Mouse (Mus musculus) v-Abl transformed pro-B cells (cell line): Measurements from ENCODE around the gene Plscr1.

Experiments used
- in situ Hi-C, 2 experiments: fragments of 400-800 bp; cut with MboI; formaldehyde crosslinking; loops; one replicate each; pipeline ENCODE4 v1.15.1; 2025; ENCODE audit not compliant: unreplicated experiment in 2 of 2

The Plscr1 gene

DNA sequence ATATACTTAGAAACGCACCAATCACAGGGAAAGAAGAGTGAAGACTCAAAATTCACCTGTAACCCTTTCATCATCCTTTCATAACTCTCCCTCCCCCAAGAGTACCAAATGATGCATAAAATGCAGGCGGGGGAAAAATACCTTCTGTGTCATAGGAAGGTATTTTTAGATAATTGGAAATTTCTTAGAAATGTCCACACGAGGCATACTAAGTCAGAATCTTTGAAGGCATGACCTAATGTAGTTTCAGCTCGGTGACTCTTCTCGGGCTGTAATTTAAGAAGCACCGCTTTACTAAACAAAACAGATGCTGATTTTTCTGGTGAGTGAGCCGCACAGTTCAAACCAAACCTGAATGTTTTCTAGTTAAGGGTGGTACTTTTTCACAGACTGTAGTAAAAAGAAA lies at the start of gene Plscr1:
Gene Plscr1, plus strand, starts transcription at position 304 of the 406 bp plus-strand sequence.
- in situ Hi-C loops, result no loop called here

DNA sequence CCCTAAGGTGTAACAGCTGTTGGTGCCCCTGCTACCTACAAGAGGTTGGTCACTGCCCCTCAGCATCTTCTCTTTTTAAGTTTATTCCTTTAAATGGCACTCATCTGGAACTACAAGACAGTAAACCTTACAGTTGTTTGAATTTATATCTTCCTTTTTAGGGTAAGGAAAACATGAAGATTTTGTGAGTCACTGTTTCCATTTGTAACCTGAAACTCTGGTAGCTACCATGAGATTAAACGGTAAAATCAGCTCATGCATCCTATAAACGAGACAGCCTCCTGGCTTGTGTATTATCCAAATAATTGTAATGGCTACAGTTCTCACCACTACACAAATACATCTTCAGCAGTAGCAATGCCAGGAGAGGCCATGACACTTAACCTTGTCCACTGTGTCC lies 45.2 kb upstream of the Plscr1 start:
- in situ Hi-C loops, result no loop called here

DNA sequence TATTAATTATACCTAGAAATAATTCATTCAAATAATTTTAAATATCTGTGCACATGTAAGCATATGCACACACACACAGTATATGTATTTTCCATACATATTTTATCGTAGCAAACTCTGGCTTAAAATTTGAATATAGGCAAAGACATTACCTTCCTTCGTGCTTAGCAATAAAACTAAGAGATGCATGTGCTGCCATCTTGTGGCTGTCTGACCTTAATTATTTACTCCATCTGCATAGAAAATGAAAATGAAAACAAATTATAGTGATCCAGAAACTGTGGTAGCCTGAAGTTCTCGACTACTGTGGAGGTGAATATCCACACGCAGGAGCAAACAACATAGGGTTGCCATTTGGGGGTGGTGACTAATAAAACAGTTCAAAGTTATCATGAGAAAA lies 42.2 kb upstream of the Plscr1 start:
- in situ Hi-C loops, result no loop called here

DNA sequence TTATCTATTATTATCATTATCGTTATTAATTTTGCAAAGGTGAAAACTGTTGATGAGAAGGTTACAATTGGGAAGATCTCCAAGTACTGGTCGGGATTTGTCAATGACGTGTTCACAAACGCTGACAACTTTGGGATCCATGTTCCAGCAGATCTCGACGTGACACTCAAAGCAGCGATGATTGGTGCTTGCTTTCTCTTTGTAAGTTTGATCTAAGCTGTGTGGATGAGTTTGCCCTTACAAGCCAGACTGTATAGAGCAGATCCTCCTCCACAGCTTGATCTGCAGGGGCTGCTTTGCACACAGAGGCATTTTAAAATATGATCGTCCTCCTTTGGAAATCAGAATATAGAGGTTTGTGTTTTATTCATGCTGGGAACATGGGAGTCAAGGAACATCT lies 41.8 kb upstream of the Plscr1 start:
- in situ Hi-C loops, result no loop called here

DNA sequence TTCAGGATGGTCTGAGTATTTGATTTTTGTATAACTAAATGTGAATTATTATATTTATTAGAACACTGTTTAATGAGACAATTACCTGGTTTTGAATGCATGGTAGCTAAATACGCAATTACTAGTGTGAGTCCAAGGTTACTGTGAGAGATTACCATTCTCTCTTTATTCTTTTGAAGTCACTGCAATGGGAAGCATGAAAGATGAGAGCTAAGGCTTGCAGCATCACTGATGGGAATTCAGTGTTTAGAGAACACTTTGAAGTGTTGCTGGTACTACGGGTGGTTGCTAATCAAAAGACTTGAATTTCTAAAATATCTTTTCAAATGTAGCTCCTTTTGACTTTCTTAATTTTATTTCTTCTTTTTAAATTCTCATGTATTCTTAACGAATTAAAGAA lies 39.7 kb upstream of the Plscr1 start:
- in situ Hi-C loops, result loop anchor here in 1 of 2 experiments (10.0 kb wide), 1 partner anchor 405 kb away; no protein-coding TSS in a partner anchor

DNA sequence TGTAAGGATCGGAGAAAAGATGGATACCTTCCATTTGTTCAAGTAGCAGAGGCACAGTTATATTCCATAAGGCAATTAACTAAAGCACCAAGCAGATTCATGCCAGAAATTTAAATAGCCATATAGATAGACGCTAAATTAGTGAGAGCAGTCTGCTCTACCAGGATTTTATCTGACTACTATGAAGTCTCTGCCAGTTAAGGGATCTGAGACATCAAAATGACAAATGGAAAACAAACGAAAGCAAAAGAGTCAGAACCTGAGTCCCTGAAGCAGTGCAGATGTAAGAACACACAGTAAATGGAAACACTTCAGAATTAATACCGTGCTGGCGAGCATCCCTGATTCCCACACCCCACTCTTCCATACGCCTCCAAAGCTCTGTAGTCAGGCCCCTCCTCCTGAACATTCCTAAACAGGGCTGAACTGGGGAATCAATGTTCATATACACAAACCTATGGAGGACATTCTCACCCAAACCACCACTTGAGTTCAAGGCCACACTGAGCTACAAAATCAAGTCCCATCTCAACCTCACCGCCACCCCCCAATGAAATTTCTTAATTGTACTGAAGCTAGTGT lies 39.1 kb upstream of the Plscr1 start:
- in situ Hi-C loops, result loop anchor here in 1 of 2 experiments (10.0 kb wide), 1 partner anchor 404 kb away; no protein-coding TSS in a partner anchor

DNA sequence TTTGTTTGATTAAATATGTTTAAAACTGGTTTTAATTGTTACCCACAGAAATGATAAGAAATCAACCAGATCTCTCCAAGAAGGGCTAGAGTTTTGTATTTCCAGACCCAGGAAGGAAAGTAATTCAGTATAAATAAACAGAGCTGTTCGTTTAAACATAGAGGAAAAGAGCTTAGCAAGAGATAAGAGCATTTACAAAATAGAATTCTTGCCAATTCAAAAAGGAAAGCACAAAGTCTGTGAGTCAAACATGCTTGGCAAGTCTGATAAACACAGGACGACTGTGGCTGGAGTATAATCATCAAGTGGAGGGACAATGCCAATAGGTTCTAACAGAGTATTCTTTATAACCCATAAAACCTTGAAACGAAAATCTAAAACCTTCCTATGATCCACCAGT lies 38.5 kb upstream of the Plscr1 start:
- in situ Hi-C loops, result loop anchor here in 1 of 2 experiments (10.0 kb wide), 1 partner anchor 404 kb away; no protein-coding TSS in a partner anchor

DNA sequence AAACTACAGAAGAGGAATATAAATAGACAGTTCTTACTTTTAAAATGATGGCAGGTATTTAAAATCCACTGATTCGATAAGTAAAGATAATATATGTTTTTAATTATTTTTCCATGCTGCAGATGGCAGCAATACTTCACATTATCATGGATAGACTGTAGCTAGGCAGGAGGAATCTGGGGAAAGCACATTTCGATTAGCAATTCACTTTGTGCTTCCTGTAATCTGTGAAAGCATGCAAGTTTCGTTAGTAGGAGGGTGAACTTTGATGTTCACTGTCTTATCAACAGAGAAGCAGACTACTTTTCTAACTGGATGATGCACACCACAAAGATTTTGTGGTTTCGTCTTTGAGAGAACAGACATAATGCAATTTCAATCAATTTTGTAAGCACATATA lies 32.1 kb upstream of the Plscr1 start:
- in situ Hi-C loops, result loop anchor here (5.0 to 10.0 kb wide), 3 partner anchors 395 to 655 kb away; no protein-coding TSS in a partner anchor

DNA sequence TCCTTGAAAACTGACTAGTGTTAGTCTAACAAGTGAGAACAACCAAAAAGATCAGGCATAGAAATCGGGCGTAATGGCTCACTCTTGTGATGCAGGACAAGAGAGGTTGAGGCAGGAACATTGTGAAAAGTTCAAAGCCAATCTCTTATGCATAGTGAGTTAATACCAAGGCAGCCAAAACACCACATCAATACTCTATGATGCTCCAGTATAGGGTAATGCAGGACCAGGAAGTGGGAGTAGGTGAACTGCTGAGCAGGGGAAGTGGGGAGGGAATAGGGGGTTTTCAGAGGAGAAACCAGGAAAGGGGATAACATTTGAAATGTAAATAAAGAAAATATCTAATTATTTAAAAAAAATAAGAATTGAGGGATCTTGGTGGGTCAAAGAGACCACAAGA lies 31.7 kb upstream of the Plscr1 start:
- in situ Hi-C loops, result loop anchor here (5.0 to 10.0 kb wide), 3 partner anchors 394 to 654 kb away; no protein-coding TSS in a partner anchor

DNA sequence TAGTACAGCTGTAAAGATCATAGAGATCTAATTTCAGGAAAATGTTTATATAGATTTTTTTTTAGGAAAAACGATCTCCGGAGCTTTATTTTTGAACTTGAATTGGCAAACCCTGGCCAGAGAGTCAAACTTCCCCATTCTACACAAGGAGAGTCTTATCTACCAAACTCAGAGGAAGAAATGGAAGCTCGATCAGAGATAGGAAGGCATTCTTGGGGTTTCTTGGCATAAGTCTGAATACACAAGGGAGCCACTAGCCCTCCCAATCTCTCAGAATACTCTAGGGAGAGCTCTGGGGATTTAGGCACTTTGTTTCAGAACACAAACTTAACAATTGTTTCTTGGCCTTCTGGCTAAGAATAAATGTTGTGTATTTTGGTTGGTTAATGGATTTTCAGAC lies 29.4 kb upstream of the Plscr1 start:
- in situ Hi-C loops, result no loop called here

DNA sequence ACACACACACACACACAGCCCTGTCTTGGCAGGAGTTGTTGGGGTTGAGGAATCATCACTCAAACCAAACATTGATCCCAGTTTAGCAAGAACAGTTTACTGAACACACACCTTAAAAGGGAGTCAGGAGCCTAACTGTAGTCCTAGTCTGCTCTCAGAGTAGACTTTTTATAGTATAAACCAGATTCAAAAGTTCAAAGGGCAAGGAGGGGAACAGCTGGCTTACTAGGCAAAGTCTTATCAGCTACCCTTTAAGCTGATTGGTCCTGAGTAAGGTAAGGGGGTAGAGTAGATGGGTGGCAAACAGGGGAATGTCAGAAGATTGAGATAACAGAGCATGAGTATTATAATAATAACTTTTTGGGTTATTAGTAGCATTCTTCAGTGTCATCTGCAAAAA lies 28.1 kb upstream of the Plscr1 start:
- in situ Hi-C loops, result no loop called here

DNA sequence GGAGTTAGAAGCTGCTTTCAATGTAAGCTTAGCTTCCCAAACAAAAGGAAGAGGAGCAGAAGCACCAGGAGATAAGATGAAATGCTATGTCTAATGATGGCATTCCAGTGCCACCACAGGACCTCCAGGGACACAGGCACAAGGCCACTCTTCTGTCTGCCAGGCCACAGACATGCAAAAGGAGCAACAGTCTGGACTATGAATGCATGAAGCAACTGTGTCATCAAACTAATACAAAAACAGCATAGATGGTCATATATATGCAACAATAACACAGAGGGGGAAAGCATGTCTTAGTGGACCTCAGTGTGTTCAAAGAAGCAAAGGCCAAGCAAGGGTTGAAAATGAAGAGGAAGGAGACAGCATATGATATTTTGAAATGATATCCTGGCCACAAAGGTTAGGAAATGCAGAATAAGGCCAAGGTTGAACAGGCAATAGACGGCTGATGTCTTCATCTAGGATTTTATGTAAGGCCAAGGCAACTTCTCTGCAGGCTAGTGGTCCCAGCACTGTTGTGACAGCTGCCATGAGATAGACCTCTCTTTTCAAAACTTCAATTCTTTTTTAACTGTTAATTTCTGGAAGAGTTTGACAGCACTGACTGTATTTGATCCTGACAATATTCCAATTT lies 24.8 kb upstream of the Plscr1 start:
- in situ Hi-C loops, result no loop called here

DNA sequence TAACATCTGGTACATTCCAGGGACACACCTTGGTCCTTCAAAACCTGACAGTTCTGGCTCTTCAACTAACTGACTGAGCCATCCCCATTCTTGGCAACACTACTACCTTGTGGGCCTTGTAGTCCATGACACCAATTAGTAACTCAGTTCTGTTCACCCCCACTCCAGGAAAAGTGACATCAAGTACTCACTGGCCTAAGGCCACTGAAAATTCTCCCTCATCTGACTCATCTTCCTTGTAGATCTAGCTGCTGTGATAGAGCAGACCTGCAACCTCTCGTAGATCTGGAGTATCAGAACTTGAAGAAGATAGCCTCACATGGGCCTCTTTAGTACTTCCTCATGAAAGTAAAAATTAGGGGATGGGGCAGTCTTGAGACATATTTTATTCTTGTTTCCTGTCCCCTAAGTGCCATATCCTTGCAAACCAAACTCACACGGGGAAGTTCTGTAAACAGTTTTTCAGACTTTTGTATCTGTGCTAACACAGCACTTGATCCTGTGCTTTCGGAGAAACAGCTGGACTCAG lies 23.4 kb upstream of the Plscr1 start:
- in situ Hi-C loops, result no loop called here

DNA sequence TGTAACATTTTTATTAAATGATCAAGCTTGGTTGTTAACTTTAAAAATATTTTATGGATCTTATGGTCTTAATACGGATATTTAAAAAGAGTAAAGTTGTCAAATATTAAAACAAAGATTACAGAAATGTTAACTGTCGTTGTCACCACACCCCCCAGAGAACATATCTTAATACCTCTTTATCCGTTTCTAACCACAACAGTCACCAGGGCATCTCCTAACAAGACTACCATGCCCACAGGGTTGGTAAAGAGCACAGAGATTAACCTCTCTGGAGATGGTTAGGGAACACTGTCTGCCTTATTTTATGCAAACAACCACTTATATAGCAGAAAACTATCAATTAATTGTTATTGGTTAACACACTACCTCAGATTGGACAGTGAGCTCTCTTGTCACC lies 22.8 kb upstream of the Plscr1 start:
- in situ Hi-C loops, result no loop called here

DNA sequence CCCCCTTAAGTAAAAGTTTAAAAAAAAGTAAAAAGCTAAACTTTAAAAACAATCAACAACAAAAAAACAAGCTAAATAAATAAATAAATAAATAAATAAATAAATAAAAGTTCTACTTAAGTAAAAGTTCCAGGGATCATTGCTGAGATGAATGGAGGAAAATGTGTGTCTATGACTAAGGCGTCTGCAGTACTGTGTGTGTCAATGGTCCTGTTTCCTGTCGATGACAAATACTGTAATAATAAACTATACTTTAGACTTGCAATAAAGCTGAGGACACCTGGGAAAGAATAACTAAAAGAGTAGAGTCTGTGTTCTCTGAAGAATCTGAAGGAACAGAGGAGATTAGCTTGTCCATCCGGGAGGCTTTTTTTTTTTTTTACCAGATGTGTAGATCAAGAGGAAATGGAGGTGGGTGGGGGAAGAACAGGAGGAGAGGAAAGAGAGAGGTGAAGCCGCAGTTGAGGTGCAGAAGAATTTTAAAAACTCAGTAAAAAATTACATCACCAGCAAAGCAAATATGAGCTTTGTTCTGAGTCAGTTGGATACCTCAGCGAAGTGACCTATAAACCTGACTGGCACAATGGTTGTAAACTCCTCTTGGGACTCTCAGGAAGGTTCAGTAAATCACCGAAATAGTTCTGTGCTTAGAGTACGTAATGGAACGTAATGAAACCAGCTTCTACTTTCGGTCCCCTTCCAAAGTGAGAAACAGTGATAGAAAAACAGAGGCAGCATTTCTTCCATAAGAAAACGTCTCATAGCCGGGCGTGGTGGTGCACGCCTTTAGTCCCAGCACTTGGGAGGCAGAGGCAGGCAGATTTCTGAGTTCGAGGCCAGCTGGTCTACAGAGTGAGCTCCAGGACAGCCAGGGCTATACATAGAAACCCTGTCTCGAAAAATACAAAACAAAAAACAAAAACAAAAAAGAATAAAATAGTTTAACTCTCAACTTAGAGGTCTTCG lies 20.4 kb upstream of the Plscr1 start:
- in situ Hi-C loops, result no loop called here

DNA sequence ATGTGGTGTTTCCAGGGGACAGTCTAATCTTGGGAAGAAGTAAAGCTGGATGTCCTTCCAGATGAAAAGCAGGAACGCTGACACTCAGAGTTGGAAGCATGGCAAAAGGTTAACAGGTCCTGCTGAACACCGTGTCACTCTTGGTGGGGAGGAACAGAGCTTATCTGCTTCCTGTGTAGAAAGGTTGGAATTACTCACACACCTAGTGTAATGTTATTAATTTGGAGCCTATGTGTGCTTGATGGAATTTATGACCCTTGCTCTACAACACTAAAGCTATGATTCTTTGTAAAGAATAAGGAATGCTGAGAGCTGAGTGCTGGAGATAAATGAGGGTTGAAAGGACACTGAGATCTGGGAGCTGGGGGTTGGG lies 19.7 kb upstream of the Plscr1 start:
- in situ Hi-C loops, result no loop called here

DNA sequence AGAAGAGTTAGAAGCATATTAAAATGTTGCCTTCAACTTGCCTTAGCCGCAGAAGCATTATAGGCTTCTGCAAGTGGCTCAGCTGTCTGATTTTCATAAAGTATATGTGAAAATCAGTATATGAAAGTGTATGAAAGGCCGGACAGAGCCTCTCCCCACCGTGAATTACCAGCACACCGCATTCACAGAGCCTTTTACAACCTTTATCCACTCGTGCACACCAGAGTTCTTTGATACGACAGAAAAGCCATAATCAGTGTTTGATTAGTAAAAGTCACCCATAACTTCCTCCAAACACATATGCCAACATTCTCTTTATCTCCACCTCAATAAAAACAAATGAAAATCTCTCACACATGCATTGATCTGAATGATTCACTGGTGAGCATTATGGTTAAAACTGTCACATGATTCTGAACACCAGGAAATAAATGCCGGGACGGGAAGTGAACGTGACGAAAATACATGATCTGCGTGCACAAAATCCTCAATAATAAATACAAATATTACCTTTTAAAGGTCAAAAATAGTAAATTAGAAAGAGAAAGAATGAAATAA lies 14.6 kb upstream of the Plscr1 start:
- in situ Hi-C loops, result no loop called here

DNA sequence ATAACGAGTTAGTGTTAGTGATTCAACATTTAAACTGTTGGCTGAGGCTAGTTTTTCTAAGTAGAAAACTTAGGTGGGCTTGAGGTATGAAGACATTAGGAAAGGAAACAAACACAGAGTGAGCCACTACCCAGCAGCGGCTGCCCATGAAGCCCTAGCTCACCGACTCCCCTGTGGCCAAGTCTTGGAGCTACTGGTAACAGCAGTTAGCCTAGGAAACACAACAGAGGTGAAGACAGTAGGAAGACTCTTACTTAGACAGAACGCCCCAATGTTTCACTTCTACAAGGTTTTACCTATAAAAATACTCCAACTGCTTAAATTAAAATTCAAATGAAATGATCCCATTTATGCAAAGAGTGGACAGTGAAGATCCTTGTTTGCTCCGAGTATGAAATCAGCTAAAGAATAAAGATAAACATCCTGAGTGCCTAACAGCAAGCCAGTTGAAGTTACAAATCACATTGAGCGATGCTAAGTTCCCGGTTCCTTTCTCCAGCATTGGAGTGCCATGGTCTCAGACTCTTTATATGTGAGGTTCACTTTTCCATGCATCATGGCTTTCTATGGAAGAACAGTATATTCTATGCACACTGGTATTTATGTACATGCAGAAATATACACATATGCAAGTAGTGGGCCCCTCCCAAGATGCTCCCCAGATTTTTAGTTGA lies 640 bp upstream of the Plscr1 start:
- in situ Hi-C loops, result no loop called here

DNA sequence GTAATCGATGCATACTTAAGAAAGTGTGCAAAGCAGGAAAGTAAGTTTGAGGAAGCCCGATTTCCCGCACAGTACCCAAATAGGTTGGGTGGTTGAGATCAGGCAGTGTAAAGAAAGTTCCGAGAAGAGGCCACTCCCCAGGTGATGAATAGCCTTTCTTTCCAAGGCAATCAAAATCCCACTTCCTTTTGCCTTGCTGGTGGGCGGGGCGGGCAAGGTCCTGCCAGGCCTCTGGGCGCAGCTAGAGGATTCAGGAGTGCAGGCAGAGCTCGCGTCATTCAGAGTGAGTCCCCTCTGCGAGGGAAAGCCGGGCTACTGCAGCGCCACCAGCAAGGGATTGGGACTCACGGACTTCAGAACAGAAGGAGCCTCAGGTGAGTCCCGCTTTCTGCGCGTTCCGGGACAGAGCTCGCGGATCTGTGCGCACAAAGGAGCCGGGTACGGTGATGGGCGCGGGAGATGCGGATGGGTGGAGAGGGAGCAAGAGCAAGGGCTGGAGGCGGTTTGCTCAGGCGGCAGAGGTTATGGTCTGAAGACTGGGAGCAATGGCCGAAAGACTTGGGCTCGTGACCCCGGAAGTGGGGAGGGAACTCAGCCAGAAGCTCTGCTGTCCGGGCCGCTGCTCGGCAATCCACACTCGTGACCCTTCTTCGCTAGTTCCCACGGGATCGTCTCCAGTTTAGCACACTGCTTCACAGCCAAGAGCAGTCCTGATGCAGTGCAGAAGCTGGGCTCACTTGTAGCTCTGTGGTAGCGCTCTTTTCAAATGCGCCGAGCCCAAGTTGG lies 630 bp downstream of the Plscr1 start:
- in situ Hi-C loops, result loop anchor here (5.0 to 10.0 kb wide), 3 partner anchors 132 to 235 kb away; no protein-coding TSS in a partner anchor
